Mouse (Mus musculus) thymus, adult 2 months (tissue): Measurements from ENCODE around the gene Cd180.

Experiments
- CTCF ChIP-seq: fragments of 200-500 bp; IDR thresholded peaks from 2 replicates; pipeline ENCODE4 v1.5.1; 2012; ENCODE audit warnings: mild to moderate bottlenecking, control low read depth, low read length, moderate library complexity, borderline replicate concordance; ENCODE audit not compliant: control insufficient read depth, poor library complexity, insufficient read depth; ENCODE audit errors: extremely low read depth
- POLR2A ChIP-seq: fragments of 200-500 bp; IDR thresholded peaks from 2 replicates; pipeline ENCODE4 v1.6.1; 2012; ENCODE audit warnings: mild to moderate bottlenecking, low read length, control low read depth, moderate library complexity; ENCODE audit not compliant: control insufficient read depth, poor library complexity, insufficient read depth; ENCODE audit errors: extremely low read depth

DNA sequence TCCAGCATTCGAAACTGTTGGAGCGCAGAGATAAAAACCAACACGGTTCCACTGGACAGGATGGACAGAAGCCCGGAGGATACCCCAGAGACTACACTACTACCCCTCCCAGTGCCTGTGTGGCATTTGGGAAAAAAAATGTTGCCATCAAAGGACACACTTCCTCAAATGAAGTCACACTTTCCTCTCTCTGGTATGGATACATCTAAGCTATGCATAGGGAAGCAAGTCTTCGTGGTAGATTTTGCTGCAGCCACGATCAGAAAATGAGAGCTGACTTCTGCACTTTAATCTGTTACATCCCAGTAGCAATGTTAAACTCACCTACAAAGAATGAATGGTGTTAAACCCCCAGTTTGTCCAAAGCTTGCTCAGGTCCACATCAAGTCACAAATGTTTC lies 24.4 kb upstream of the Cd180 start:
- TF ChIP-seq POLR2A, result no peak
- no peak for TF ChIP-seq CTCF
